Mouse (Mus musculus) ovary, postnatal 36 days (tissue): Measurements from ENCODE around the gene Cdyl.

Experiments used
- DNase-seq: peaks from one replicate; pipeline ENCODE4 v3.0.0; 2022; ENCODE audit warnings: low spot score, mixed read lengths

The Cdyl gene

GRCm38 (mm10) chr13:35760372-35760771 lies 100.7 kb downstream of the Cdyl start:
- no peak for DNase-seq

GRCm38 (mm10) chr13:35764559-35764958 lies 104.9 kb downstream of the Cdyl start:
- DNase-seq = no peak

GRCm38 (mm10) chr13:35765817-35766216 lies 106.2 kb downstream of the Cdyl start:
- DNase-seq = no peak

GRCm38 (mm10) chr13:35769673-35770072 lies 110.0 kb downstream of the Cdyl start:
- no peak for DNase-seq

GRCm38 (mm10) chr13:35770421-35770820 lies 110.8 kb downstream of the Cdyl start:
- no peak for DNase-seq

- peak; percentile 25 for DNase-seq
Measured at GRCm38 (mm10) chr13:35771968-35772382, 112.3 kb downstream of the Cdyl start.

- peak; percentile 36 for DNase-seq
Measured at GRCm38 (mm10) chr13:35773763-35774162, 114.1 kb downstream of the Cdyl start.

- no peak for DNase-seq
Measured at GRCm38 (mm10) chr13:35776123-35776522, 116.5 kb downstream of the Cdyl start.

- no peak for DNase-seq
Measured at GRCm38 (mm10) chr13:35780714-35781113, 121.1 kb downstream of the Cdyl start.

- DNase-seq = no peak
Measured at GRCm38 (mm10) chr13:35781755-35782154, 122.1 kb downstream of the Cdyl start.

- DNase-seq = no peak
Measured at GRCm38 (mm10) chr13:35782949-35783348, 123.3 kb downstream of the Cdyl start.

- DNase-seq = no peak
Measured at GRCm38 (mm10) chr13:35783576-35783975, 123.9 kb downstream of the Cdyl start.

- no peak for DNase-seq
Measured at GRCm38 (mm10) chr13:35784281-35784680, 124.6 kb downstream of the Cdyl start.

GRCm38 (mm10) chr13:35785330-35785939 lies 125.8 kb downstream of the Cdyl start:
- no peak for DNase-seq

GRCm38 (mm10) chr13:35786726-35787399 lies 127.2 kb downstream of the Cdyl start:
- DNase-seq = no peak

- DNase-seq = no peak
Measured at GRCm38 (mm10) chr13:35789577-35789976, 129.9 kb downstream of the Cdyl start.

- DNase-seq = no peak
Measured at GRCm38 (mm10) chr13:35790431-35790830, 130.8 kb downstream of the Cdyl start.

GRCm38 (mm10) chr13:35794309-35794708 lies 134.7 kb downstream of the Cdyl start:
- no peak for DNase-seq

GRCm38 (mm10) chr13:35794774-35795173 lies 135.1 kb downstream of the Cdyl start:
- no peak for DNase-seq

GRCm38 (mm10) chr13:35795887-35796286 lies 136.3 kb downstream of the Cdyl start:
- no peak for DNase-seq

- no peak for DNase-seq
Measured at GRCm38 (mm10) chr13:35796352-35796751, 136.7 kb downstream of the Cdyl start.

- no peak for DNase-seq
Measured at GRCm38 (mm10) chr13:35797811-35798522, 138.3 kb downstream of the Cdyl start.

- no peak for DNase-seq
Measured at GRCm38 (mm10) chr13:35798645-35799044, 139.0 kb downstream of the Cdyl start.
